Mouse (Mus musculus): ENCODE data around the gene Hmgcs2. TPM values are rescaled to one million over a fixed set of nuclear protein-coding genes. Genes with fewer than 3 reads are reported as not detected.
"Not testable (repeated sequence)": the region's sequence is repeated elsewhere in the genome, so short reads cannot be mapped to it uniquely, and the experiment has no call there.

The Hmgcs2 gene
- polyA plus RNA-seq, 1 experiment from 2014 or later = 2.4 TPM

- Histone ChIP-seq H3K9me3 (replicated peaks) (no peaks in the 10 kb centered on the region), H3K27ac (peak overlapping the region; percentile 81), H3K4me2 (no peak overlapping the region), H3K9ac (no peak overlapping the region), H3K36me3 (ENCODE audit: poor library complexity, severe bottlenecking) (peaks cover 51% of the 10 kb centered on the region), H3K27me3 (no peaks in the 10 kb centered on the region), H3K4me3 (no peak overlapping the region), H3K4me1 (peaks cover 38% of the 10 kb centered on the region)
- peak; percentile 82 for ATAC-seq
- 3% methylated on average over 2 of the region's 2 CpGs for WGBS
These were observed 39.0 kb downstream of the Hmgcs2 start for GRCm38 (mm10) chr3:98319190-98319589.

GRCm38 (mm10) chr3:98322209-98322608 is 42.0 kb downstream of the Hmgcs2 start:
- Histone ChIP-seq H3K36me3 (ENCODE audit: poor library complexity, severe bottlenecking) (peaks cover 75% of the 10 kb centered on the region), H3K4me1 (peaks cover 31% of the 10 kb centered on the region), H3K27ac (no peak overlapping the region), H3K4me2 (no peak overlapping the region), H3K4me3 (no peak overlapping the region), H3K9ac (no peak overlapping the region), H3K27me3 (no peaks in the 10 kb centered on the region), H3K9me3 (replicated peaks) (no peaks in the 10 kb centered on the region)
- 94% methylated on average over 5 of the region's 5 CpGs for WGBS
- no peak for ATAC-seq

GRCm38 (mm10) chr3:98324235-98324634 is 44.0 kb downstream of the Hmgcs2 start:
- Histone ChIP-seq H3K4me1 (peaks cover 11% of the 10 kb centered on the region), H3K4me3 (no peak overlapping the region), H3K36me3 (ENCODE audit: poor library complexity, severe bottlenecking) (peaks cover 82% of the 10 kb centered on the region), H3K9ac (no peak overlapping the region), H3K9me3 (replicated peaks) (no peaks in the 10 kb centered on the region), H3K4me2 (no peak overlapping the region), H3K27ac (no peak overlapping the region), H3K27me3 (no peaks in the 10 kb centered on the region)
- ATAC-seq = no peak
- WGBS = 72% methylated on average over 9 of the region's 9 CpGs

DNA sequence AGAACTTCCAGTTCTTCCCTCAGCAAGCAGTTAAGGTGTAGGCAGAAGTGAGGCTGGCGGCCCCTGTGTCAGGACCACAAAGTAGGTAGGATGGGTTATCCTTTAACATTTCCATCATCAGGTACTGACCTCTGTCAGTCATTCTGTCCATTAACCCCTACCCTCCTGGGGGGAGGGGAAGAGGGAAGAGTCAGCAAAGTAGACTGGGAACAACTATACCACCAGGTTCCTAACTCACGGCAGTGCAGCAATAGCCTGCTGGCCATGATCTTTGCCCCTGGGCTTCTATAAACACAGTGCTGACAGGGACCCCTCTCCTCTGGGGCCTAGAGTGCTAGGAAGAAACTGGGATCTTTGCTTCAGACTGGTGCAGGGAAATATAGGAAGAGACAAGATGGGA is 53.8 kb downstream of the Hmgcs2 start:
- peaks cover 34% of the 10 kb centered on the region for H3K36me3 ChIP-seq (ENCODE audit: poor library complexity, severe bottlenecking)
- no peak for ATAC-seq
- no peak overlapping the region for H3K4me2 ChIP-seq
- 85% methylated on average over 2 of the region's 2 CpGs for WGBS
- no peaks in the 10 kb centered on the region for H3K9me3 ChIP-seq (replicated peaks)
- no peak overlapping the region for H3K4me3 ChIP-seq
- no peak overlapping the region for H3K27ac ChIP-seq
- no peak overlapping the region for H3K9ac ChIP-seq
- H3K27me3 ChIP-seq = no peaks in the 10 kb centered on the region
- peaks cover 38% of the 10 kb centered on the region for H3K4me1 ChIP-seq

DNA sequence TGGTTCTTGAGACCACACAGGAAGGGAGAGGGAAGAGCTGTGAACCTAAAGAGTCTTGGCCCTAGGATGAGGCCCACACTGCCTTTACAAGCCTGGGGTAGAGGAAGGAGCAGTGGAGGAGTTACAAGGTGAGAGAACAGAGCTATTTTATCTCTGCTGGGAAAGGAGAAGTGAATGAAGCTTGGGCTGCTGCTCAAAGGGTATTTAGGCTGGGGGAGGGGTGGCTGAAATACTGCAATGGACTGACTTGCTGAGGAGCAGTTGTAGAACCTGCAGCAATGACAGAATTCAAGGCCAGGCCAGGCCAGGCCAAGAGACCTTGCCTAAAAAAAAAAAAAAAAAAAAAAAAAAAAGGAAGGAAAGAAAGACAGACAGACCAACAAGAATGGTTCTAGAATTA is 55.1 kb downstream of the Hmgcs2 start:
- Histone ChIP-seq H3K4me2 (no peak overlapping the region), H3K4me3 (no peak overlapping the region), H3K4me1 (peaks cover 41% of the 10 kb centered on the region), H3K9ac (no peak overlapping the region), H3K27ac (no peak overlapping the region), H3K27me3 (no peaks in the 10 kb centered on the region), H3K36me3 (ENCODE audit: poor library complexity, severe bottlenecking) (peaks cover 28% of the 10 kb centered on the region), H3K9me3 (replicated peaks) (no peaks in the 10 kb centered on the region)
- ATAC-seq = no peak

- 81% methylated on average over 7 of the region's 7 CpGs for WGBS
These were observed 55.7 kb downstream of the Hmgcs2 start for GRCm38 (mm10) chr3:98335886-98336285.

GRCm38 (mm10) chr3:98336661-98337654 is 56.7 kb downstream of the Hmgcs2 start:
- Histone ChIP-seq H3K27ac (no peak overlapping the region), H3K4me2 (peak overlapping the region; percentile 93), H3K4me3 (peak overlapping the region; percentile 63; the same call in 1 of the 2 replicates), H3K4me1 (peaks cover 41% of the 10 kb centered on the region), H3K9ac (peak overlapping the region; percentile 40; the same call in 1 of the 2 replicates), H3K27me3 (no peaks in the 10 kb centered on the region), H3K36me3 (ENCODE audit: poor library complexity, severe bottlenecking) (peaks cover 17% of the 10 kb centered on the region), H3K9me3 (replicated peaks) (no peaks in the 10 kb centered on the region)
- WGBS = 65% methylated on average over 22 of the region's 22 CpGs
- no peak; the same call in 1 of the 2 replicates for ATAC-seq

More at GRCm38 (mm10) chr3:98335886-98336285, 55.7 kb downstream of the Hmgcs2 start:
- Histone ChIP-seq H3K27ac (0 out of 2 replicates have a peak overlapping the region, but pooled peaks have one; percentile 3), H3K9me3 (replicated peaks) (no peaks in the 10 kb centered on the region), H3K27me3 (no peaks in the 10 kb centered on the region), H3K9ac (peak overlapping the region; percentile 18; the same call in 1 of the 2 replicates), H3K4me1 (peaks cover 41% of the 10 kb centered on the region), H3K36me3 (ENCODE audit: poor library complexity, severe bottlenecking) (peaks cover 26% of the 10 kb centered on the region), H3K4me3 (no peak overlapping the region), H3K4me2 (peak overlapping the region; percentile 93; the same call in 1 of the 2 replicates)
- no peak for ATAC-seq

DNA sequence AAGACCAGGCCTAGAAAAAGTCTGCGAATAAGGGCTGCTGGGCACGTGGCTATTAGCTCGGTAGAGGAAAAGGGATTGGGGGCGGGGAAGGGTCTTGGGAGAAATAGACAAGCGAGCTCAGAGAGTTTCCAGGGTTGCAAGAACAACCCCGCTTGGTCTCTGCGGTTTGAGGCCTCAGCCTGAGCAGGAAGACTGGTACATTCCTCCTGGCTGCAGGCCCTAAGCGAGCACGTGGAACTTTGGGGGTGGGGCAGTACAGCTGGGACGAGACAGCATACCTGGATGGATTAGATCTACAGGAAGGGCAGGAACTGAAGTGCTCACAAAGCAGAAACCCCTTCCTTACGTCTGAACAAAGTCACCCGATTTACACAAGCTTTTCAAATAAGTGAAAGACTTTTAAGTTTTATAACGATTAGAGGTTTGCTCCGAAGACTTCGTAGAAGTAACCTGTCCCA is 58.4 kb downstream of the Hmgcs2 start:
- H3K9me3 ChIP-seq (replicated peaks) = no peaks in the 10 kb centered on the region
- H3K9ac ChIP-seq = peak overlapping the region; percentile 80
- H3K27me3 ChIP-seq = no peaks in the 10 kb centered on the region
- H3K4me3 ChIP-seq = peak overlapping the region; percentile 63
- 3% methylated on average over 15 of the region's 15 CpGs for WGBS
- H3K4me2 ChIP-seq = peak overlapping the region; percentile 93
- peak; percentile 33 for ATAC-seq
- H3K36me3 ChIP-seq (ENCODE audit: poor library complexity, severe bottlenecking) = 0 out of 2 replicates have a peak, but pooled peaks cover 3% of the 10 kb centered on the region
- 0 out of 2 replicates have a peak overlapping the region, but pooled peaks have one; percentile 45 for H3K27ac ChIP-seq
- H3K4me1 ChIP-seq = peaks cover 41% of the 10 kb centered on the region

DNA sequence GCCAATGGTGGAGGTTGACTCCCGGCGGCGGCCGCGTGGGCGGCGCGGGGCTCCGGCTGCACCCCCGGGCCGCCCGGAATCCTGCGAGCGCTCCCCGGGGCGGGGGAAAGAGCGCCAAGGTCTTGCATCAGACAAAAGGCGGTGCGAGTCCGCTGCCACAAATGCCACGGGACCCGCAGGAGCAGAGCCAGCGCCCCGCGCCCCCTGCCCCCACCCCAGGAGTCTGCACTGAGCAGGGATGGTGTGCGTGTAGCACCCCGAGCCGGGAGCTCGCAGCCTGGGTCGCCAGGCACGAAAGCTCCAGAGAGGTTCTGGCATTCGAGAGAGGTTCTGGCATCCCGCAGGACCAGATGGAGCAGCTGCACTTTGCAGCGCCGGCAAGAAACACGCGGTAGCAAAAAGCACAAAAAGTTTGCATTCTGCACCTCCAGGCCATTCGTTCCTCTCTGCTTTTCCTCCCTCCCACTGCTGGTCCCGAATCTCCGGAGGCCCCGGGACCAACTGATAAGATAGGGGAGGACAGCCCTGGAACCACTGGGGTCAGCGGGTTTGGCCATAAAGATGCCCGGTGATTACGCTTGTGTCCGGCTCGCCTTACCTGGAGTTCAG is 59.0 kb downstream of the Hmgcs2 start:
- WGBS = 2% methylated on average over 45 of the region's 46 CpGs
- Histone ChIP-seq H3K9ac (peak overlapping the region; percentile 80), H3K4me2 (peak overlapping the region; percentile 93), H3K36me3 (ENCODE audit: poor library complexity, severe bottlenecking) (0 out of 2 replicates have a peak, but pooled peaks cover under 1% of the 10 kb centered on the region), H3K4me3 (peak overlapping the region; percentile 63), H3K27ac (peak overlapping the region; percentile 45), H3K4me1 (peaks cover 41% of the 10 kb centered on the region), H3K9me3 (replicated peaks) (no peaks in the 10 kb centered on the region), H3K27me3 (no peaks in the 10 kb centered on the region)
- ATAC-seq = peak; percentile 71

DNA sequence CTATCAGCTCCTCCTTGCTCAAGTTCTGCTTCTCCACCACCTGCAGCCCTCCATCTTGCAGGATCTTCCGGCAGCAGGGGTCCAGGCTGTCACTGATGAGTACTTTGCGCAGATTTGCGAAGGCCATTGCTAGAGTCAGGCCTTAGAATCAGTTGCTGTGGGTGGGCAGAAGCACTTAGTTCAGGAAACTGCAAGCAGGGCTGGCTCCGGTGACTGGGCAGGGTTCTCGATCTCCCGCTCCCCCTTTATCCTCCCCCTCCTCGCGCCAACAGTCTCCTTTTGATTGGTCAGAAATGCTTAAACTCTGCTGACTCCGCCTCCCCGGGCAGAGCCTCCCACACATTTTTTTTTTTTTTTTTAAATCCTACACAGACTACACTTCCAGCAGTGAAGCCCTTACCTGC is 59.5 kb downstream of the Hmgcs2 start, which contains the start of gene Phgdh:
Gene Phgdh, minus strand, starts transcription at position 285 of the 404 bp plus-strand sequence.
- not testable (repeated sequence) for H3K36me3 ChIP-seq (ENCODE audit: poor library complexity, severe bottlenecking); H3K27me3 ChIP-seq; H3K9me3 ChIP-seq (replicated peaks)
- Histone ChIP-seq H3K4me2 (peak within 1 kb of the TSS; percentile 93), H3K4me3 (peak within 1 kb of the TSS; percentile 63), H3K4me1 (peaks cover 41% of the 10 kb centered on the region), H3K27ac (peak within 1 kb of the TSS; percentile 45), H3K9ac (peak within 1 kb of the TSS; percentile 80)
- ATAC-seq = peak; percentile 79
- WGBS = 3% methylated on average over 10 of the region's 10 CpGs

DNA sequence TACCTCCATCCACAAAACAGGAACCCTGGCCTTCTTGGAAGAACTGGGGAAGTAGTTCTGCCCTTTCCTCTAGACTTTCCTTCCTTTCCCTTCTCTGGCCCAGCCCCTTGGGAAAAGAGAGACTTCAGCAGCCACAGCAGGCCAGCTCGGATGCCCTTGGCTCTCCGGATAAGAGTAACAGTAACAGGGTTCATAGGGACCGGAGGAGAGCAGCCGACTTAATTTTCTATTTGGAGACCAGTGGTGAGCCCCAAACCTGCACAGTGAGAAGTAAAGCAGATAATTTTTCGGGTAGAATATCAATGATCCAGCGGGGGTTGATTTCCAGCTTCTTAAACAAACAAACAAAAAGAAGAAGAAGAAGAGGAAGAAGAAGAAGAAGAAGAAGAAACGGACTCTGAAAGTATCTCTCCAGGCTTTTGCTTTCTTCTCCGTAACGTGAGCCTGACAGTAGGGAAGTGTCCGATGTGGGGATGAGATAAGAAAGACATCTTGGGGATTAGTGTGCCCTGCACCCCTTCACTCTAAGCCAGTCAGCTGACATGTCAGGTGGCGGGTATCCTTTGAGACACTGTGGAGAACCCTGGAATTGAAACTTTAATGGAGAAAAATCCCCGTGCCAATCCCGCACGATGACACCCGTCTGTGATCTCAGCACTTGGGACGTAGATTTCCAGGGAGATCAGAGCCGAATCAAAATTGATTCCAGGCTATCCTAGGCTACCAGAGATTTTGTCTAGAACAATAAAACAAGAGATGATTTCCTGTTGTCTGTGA is 60.8 kb downstream of the Hmgcs2 start:
- H3K36me3 ChIP-seq (ENCODE audit: poor library complexity, severe bottlenecking) = no peaks in the 10 kb centered on the region
- no peak overlapping the region for H3K4me2 ChIP-seq
- no peak overlapping the region for H3K9ac ChIP-seq
- H3K9me3 ChIP-seq (replicated peaks) = no peaks in the 10 kb centered on the region
- H3K4me1 ChIP-seq = peaks cover 31% of the 10 kb centered on the region
- H3K4me3 ChIP-seq = no peak overlapping the region
- ATAC-seq = no peak
- no peaks in the 10 kb centered on the region for H3K27me3 ChIP-seq
- 84% methylated on average over 17 of the region's 17 CpGs for WGBS
- no peak overlapping the region for H3K27ac ChIP-seq

Measured in forebrain, embryonic 13.5 days (tissue).